Mouse (Mus musculus): ENCODE measurements around the gene Pkib.

DNA sequence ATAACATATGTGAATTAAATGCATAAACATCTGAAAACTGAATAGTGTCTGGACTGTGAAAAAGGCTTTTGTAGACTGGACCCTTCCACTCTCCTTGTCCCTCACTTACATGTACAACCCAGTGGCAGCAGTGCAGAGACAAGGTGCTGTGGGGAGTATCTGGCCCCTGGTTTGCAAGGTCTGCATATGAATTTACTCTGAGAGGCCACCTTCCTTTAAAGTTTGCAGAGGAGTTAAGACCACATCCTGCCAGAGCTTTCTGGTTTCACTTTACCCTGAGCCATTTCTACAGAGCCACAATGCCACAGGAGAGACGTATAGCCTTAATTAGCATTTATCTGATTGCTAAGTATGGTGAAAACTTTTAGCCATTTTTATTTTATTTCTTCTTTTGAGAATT, 121.6 kb downstream of the Pkib start:
- TF ChIP-seq CTCF (conservative IDR thresholded peaks at IDR 0.05; ENCODE audit: low read length) (no peak), POU5F1 (IDR thresholded peaks at IDR 0.05; ENCODE audit: borderline replicate concordance, low read length) (no peak)

All from E14TG2a.4 (cell line).